Mouse (Mus musculus): ENCODE measurements around the gene Olfr1427. TPM values are rescaled to one million over a fixed set of nuclear protein-coding genes. Genes with fewer than 3 reads are reported as not detected.
"Not testable (repeated sequence)": the region's sequence is repeated elsewhere in the genome, so short reads cannot be mapped to it uniquely, and the experiment has no call there.

Olfr1427 gene
- polyA plus RNA-seq, 1 experiment from 2014 or later = not detected

- 78% methylated on average over 1 of the region's 1 CpGs for WGBS
- Histone ChIP-seq H3K4me3 (ENCODE audit: low read depth, low read length) (no peak within 1 kb of the TSS), H3K4me2 (ENCODE audit: low read depth, low read length, severe bottlenecking) (no peak within 1 kb of the TSS), H3K27me3 (ENCODE audit: control insufficient read depth, insufficient read depth, low read length) (no peaks in the 10 kb centered on the region), H3K9ac (ENCODE audit: low read length) (no peak within 1 kb of the TSS), H3K27ac (ENCODE audit: low read depth, low read length) (no peak within 1 kb of the TSS), H3K9me3 (ENCODE audit: control insufficient read depth, low read length) (no peaks in the 10 kb centered on the region), H3K4me1 (replicated peaks; ENCODE audit: control insufficient read depth, insufficient read depth, low read length) (no peaks in the 10 kb centered on the region), H3K36me3 (ENCODE audit: control insufficient read depth, insufficient read depth, low read length) (no peaks in the 10 kb centered on the region)
- no peak for ATAC-seq (replicated peaks; ENCODE audit: low FRiP score)
- no peak for DNase-seq (ENCODE audit: low spot score)
Measured at GRCm38 (mm10) chr19:12091913-12092312, 11.2 kb downstream of the Olfr1427 start, which contains the start of gene Olfr1426. Gene Olfr1426 (minus strand): TSS chr19:12092013.

GRCm38 (mm10) chr19:12077631-12078030 is 25.5 kb downstream of the Olfr1427 start, which contains the start of gene Olfr1425:
Gene Olfr1425 (minus strand): TSS chr19:12077731.
- not testable (repeated sequence) for H3K4me3 ChIP-seq (ENCODE audit: low read depth, low read length); ATAC-seq (replicated peaks; ENCODE audit: low FRiP score); H3K9me3 ChIP-seq (ENCODE audit: control insufficient read depth, low read length); H3K9ac ChIP-seq (ENCODE audit: low read length); H3K4me2 ChIP-seq (ENCODE audit: low read depth, low read length, severe bottlenecking); H3K27me3 ChIP-seq (ENCODE audit: control insufficient read depth, insufficient read depth, low read length); H3K36me3 ChIP-seq (ENCODE audit: control insufficient read depth, insufficient read depth, low read length); H3K4me1 ChIP-seq (replicated peaks; ENCODE audit: control insufficient read depth, insufficient read depth, low read length); H3K27ac ChIP-seq (ENCODE audit: low read depth, low read length); DNase-seq (ENCODE audit: low spot score)
- WGBS = 85% methylated on average over 4 of the region's 4 CpGs

- not testable (repeated sequence) for ATAC-seq (replicated peaks; ENCODE audit: low FRiP score); H3K4me2 ChIP-seq (ENCODE audit: low read depth, low read length, severe bottlenecking); H3K4me1 ChIP-seq (replicated peaks; ENCODE audit: control insufficient read depth, insufficient read depth, low read length); DNase-seq (ENCODE audit: low spot score); H3K4me3 ChIP-seq (ENCODE audit: low read depth, low read length); H3K9me3 ChIP-seq (ENCODE audit: control insufficient read depth, low read length); H3K36me3 ChIP-seq (ENCODE audit: control insufficient read depth, insufficient read depth, low read length); H3K27ac ChIP-seq (ENCODE audit: low read depth, low read length); H3K9ac ChIP-seq (ENCODE audit: low read length); H3K27me3 ChIP-seq (ENCODE audit: control insufficient read depth, insufficient read depth, low read length)
- 75% methylated on average over 1 of the region's 1 CpGs for WGBS
Measured at GRCm38 (mm10) chr19:12069546-12069945, 33.6 kb downstream of the Olfr1427 start.

GRCm38 (mm10) chr19:12067806-12068205 is 35.3 kb downstream of the Olfr1427 start:
- not testable (repeated sequence) for H3K9ac ChIP-seq (ENCODE audit: low read length); H3K4me3 ChIP-seq (ENCODE audit: low read depth, low read length); ATAC-seq (replicated peaks; ENCODE audit: low FRiP score); H3K4me2 ChIP-seq (ENCODE audit: low read depth, low read length, severe bottlenecking); H3K36me3 ChIP-seq (ENCODE audit: control insufficient read depth, insufficient read depth, low read length); H3K4me1 ChIP-seq (replicated peaks; ENCODE audit: control insufficient read depth, insufficient read depth, low read length); DNase-seq (ENCODE audit: low spot score); H3K9me3 ChIP-seq (ENCODE audit: control insufficient read depth, low read length); H3K27ac ChIP-seq (ENCODE audit: low read depth, low read length); H3K27me3 ChIP-seq (ENCODE audit: control insufficient read depth, insufficient read depth, low read length)
- 78% methylated on average over 1 of the region's 1 CpGs for WGBS

GRCm38 (mm10) chr19:12062582-12062981 is 40.6 kb downstream of the Olfr1427 start, which contains the start of gene Olfr1424:
Gene Olfr1424 (minus strand): TSS chr19:12062682.
- H3K27me3 ChIP-seq (ENCODE audit: control insufficient read depth, insufficient read depth, low read length); H3K9me3 ChIP-seq (ENCODE audit: control insufficient read depth, low read length); H3K9ac ChIP-seq (ENCODE audit: low read length); H3K4me1 ChIP-seq (replicated peaks; ENCODE audit: control insufficient read depth, insufficient read depth, low read length); H3K4me3 ChIP-seq (ENCODE audit: low read depth, low read length); H3K36me3 ChIP-seq (ENCODE audit: control insufficient read depth, insufficient read depth, low read length); H3K4me2 ChIP-seq (ENCODE audit: low read depth, low read length, severe bottlenecking); H3K27ac ChIP-seq (ENCODE audit: low read depth, low read length); ATAC-seq (replicated peaks; ENCODE audit: low FRiP score); DNase-seq (ENCODE audit: low spot score): not testable (repeated sequence)
- WGBS = 94% methylated on average over 1 of the region's 1 CpGs

Other genes with a start within 250 kb of the Olfr1427 start
- not detected in 2 replicates for gene Olfr1418, start 242.3 kb downstream of the Olfr1427 start, polyA plus RNA-seq (2014; fragmentation: Nextera tagmentation; extraction: Ambion mirVana)
- not detected in 2 replicates for gene Olfr1419, start 228.2 kb downstream of the Olfr1427 start, polyA plus RNA-seq (2014; fragmentation: Nextera tagmentation; extraction: Ambion mirVana)
- not detected in 2 replicates for gene Olfr1420, start 216.8 kb downstream of the Olfr1427 start, polyA plus RNA-seq (2014; fragmentation: Nextera tagmentation; extraction: Ambion mirVana)
- gene Patl1, start 190.9 kb downstream of the Olfr1427 start, polyA plus RNA-seq (2014; fragmentation: Nextera tagmentation; extraction: Ambion mirVana) = 33.0 and 35.5 TPM in 2 replicates
- gene Osbp, start 137.4 kb downstream of the Olfr1427 start, polyA plus RNA-seq (2014; fragmentation: Nextera tagmentation; extraction: Ambion mirVana) = 6.1 and 6.6 TPM in 2 replicates
- gene Olfr1423, start 62.0 kb downstream of the Olfr1427 start, polyA plus RNA-seq (2014; fragmentation: Nextera tagmentation; extraction: Ambion mirVana) = not detected in 2 replicates
- not detected in 2 replicates for gene Olfr1424, start 40.7 kb downstream of the Olfr1427 start, polyA plus RNA-seq (2014; fragmentation: Nextera tagmentation; extraction: Ambion mirVana)
- not detected in 2 replicates for gene Olfr1425, start 25.6 kb downstream of the Olfr1427 start, polyA plus RNA-seq (2014; fragmentation: Nextera tagmentation; extraction: Ambion mirVana)
- gene Olfr1426, start 11.3 kb downstream of the Olfr1427 start, polyA plus RNA-seq (2014; fragmentation: Nextera tagmentation; extraction: Ambion mirVana) = not detected in 2 replicates
- gene Olfr1428, start 12.6 kb upstream of the Olfr1427 start, polyA plus RNA-seq (2014; fragmentation: Nextera tagmentation; extraction: Ambion mirVana) = not detected in 2 replicates
- gene Olfr76, start 19.9 kb upstream of the Olfr1427 start, polyA plus RNA-seq (2014; fragmentation: Nextera tagmentation; extraction: Ambion mirVana) = not detected in 2 replicates
- not detected in 2 replicates for gene Olfr1555-ps1, start 66.8 kb upstream of the Olfr1427 start, polyA plus RNA-seq (2014; fragmentation: Nextera tagmentation; extraction: Ambion mirVana)
- gene Olfr1431, start 97.3 kb upstream of the Olfr1427 start, polyA plus RNA-seq (2014; fragmentation: Nextera tagmentation; extraction: Ambion mirVana) = not detected in 2 replicates
- not detected in 2 replicates for gene Olfr1432, start 129.3 kb upstream of the Olfr1427 start, polyA plus RNA-seq (2014; fragmentation: Nextera tagmentation; extraction: Ambion mirVana)
- not detected in 2 replicates for gene Olfr262, start 138.3 kb upstream of the Olfr1427 start, polyA plus RNA-seq (2014; fragmentation: Nextera tagmentation; extraction: Ambion mirVana)
- not detected in 2 replicates for gene Olfr235, start 157.7 kb upstream of the Olfr1427 start, polyA plus RNA-seq (2014; fragmentation: Nextera tagmentation; extraction: Ambion mirVana)
- gene Olfr1434, start 176.5 kb upstream of the Olfr1427 start, polyA plus RNA-seq (2014; fragmentation: Nextera tagmentation; extraction: Ambion mirVana) = not detected in 2 replicates
- not detected in 2 replicates for gene Olfr1436, start 195.8 kb upstream of the Olfr1427 start, polyA plus RNA-seq (2014; fragmentation: Nextera tagmentation; extraction: Ambion mirVana)
- not detected in 2 replicates for gene Olfr1437, start 221.8 kb upstream of the Olfr1427 start, polyA plus RNA-seq (2014; fragmentation: Nextera tagmentation; extraction: Ambion mirVana)
- gene Olfr1438-ps1, start 232.6 kb upstream of the Olfr1427 start, polyA plus RNA-seq (2014; fragmentation: Nextera tagmentation; extraction: Ambion mirVana) = not detected in 2 replicates